Mouse (Mus musculus) heart, embryonic 12.5 days (tissue): ENCODE measurements around the gene Fbxo31. TPM values are rescaled to one million over a fixed set of nuclear protein-coding genes. Genes with fewer than 3 reads are reported as not detected.

ENCODE experiments used
- ATAC-seq: fragments of 200-750 bp; cut with Nextera tagmentation; 2 replicates; pipeline ENCODE4 v1.8.0; 2017; ENCODE audit warnings: moderate TSS enrichment, moderate library complexity; ENCODE audit not compliant: insufficient number of reproducible peaks, low FRiP score
- H3K27ac ChIP-seq: fragments of 300-500 bp; sonication (generic); 2 replicates; pipeline ENCODE4 v1.5.1; 2016; ENCODE audit warnings: mild to moderate bottlenecking, moderate library complexity; ENCODE audit not compliant: poor library complexity, severe bottlenecking
- H3K27me3 ChIP-seq: fragments of 300-500 bp; sonication (generic); replicated peaks from 2 replicates; pipeline ENCODE4 v1.6.1; 2016; ENCODE audit warnings: mild to moderate bottlenecking, moderate library complexity
- H3K36me3 ChIP-seq: fragments of 300-500 bp; sonication (generic); 2 replicates; pipeline ENCODE4 v1.6.1; 2016; ENCODE audit warnings: mild to moderate bottlenecking, moderate library complexity
- H3K4me1 ChIP-seq: fragments of 300-500 bp; sonication (generic); replicated peaks from 2 replicates; pipeline ENCODE4 v1.6.1; 2016; ENCODE audit warnings: mild to moderate bottlenecking
- H3K4me2 ChIP-seq: fragments of 300-500 bp; sonication (generic); 2 replicates; pipeline ENCODE4 v1.6.1; 2016; ENCODE audit warnings: mild to moderate bottlenecking, moderate library complexity
- H3K4me3 ChIP-seq: fragments of 300-500 bp; sonication (generic); 2 replicates; pipeline ENCODE4 v1.5.1; 2016; ENCODE audit warnings: mild to moderate bottlenecking
- H3K9ac ChIP-seq: fragments of 300-500 bp; sonication (generic); 2 replicates; pipeline ENCODE4 v1.6.1; 2016; ENCODE audit warnings: mild to moderate bottlenecking, moderate library complexity
- H3K9me3 ChIP-seq: fragments of 300-500 bp; sonication (generic); replicated peaks from 2 replicates; pipeline ENCODE4 v1.6.1; 2016; ENCODE audit warnings: mild to moderate bottlenecking, moderate library complexity
- WGBS: fragments of 180-500 bp; shearing (Covaris S2); methylation state at CpG from one replicate; pipeline ENCODE4 v1.1.7; 2016; 5-methylcytosine and 5-hydroxymethylcytosine counted together
- polyA plus RNA-seq: library from polyadenylated mRNA; unstranded; fragments of >200 nt; fragmentation: Nextera tagmentation; extraction: Ambion mirVana; gene quantifications from 2 replicates; pipeline ENCODE4 v1.2.1, GENCODE M21; 2016

Gene Fbxo31
- polyA plus RNA-seq, 1 experiment from 2014 or later, result 13.7 TPM

DNA sequence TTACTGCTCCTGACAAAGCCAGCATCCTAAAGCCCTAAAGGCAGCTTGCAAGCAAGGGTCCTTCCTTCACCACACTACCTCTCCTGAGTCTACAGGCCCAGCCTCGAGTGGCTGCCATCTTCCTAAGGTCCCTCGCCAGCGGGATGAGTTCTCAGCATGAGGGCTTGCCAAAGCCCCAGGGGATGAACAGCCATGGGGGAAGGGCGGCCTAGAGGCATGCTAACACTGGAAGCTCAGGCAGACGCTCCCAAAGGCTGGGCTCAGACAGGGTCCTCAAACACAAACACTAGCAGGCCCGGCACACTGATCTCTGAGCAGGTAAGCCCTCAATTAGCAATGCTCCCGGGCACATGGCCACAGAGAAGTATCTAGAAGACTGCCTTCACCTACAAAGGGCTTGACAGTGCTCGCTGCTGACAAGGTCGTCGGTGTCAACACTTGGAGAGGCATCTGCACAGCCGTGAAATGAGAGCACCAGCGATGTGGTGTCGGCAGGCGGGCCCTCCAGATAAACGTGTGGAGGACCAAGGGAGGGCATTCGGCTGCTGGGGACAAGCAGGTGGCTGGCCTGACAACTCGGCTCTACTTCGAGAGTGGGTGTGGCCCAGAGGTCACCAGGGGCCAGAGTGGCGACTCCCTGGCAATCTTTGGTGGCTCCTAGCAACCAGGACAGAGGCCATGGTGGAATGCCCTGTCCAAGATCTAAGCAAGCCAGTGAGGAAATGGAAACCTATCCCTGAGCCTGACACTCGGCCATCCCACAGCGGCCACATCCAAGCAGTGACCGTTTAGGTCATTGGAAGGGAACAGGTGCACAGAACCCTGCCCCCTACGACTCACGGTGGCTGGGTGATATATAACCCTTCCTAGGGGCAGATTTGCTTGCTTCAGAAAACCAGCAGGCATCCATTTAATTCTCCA is 27.3 kb downstream of the Fbxo31 start:
- Histone ChIP-seq H3K4me1 (peaks cover 15% of the 10 kb centered on the region), H3K9me3 (no peaks in the 10 kb centered on the region), H3K36me3 (peaks cover 64% of the 10 kb centered on the region), H3K4me3 (no peak overlapping the region), H3K27ac (no peak overlapping the region), H3K9ac (no peak overlapping the region), H3K27me3 (no peaks in the 10 kb centered on the region), H3K4me2 (no peak overlapping the region)
- no peak for ATAC-seq
- 52% methylated on average over 24 of the region's 24 CpGs for WGBS

DNA sequence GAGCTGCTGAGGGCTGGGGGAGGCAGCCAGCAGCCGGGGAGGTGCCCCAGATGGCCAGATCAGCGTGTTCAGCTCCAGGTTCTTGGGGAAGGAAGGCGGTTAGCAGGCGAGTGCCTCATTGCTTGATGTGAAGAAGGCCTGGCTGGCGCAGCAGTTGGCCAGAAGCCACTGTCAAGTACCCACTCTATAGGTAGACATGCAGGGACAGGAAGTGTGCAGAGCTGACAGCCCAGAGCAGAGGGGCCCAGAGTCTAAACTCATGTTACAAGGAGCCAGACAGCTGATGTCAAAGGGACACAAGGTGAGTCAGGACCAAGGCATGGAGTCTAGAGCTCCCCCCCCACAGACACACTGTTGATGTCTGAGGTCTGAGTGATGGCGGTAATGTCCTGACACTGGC is 28.6 kb downstream of the Fbxo31 start:
- H3K4me1 ChIP-seq, result peaks cover 15% of the 10 kb centered on the region
- H3K9ac ChIP-seq, result no peak overlapping the region
- no peaks in the 10 kb centered on the region for H3K9me3 ChIP-seq
- H3K4me2 ChIP-seq, result no peak overlapping the region
- H3K36me3 ChIP-seq, result peaks cover 54% of the 10 kb centered on the region
- no peak overlapping the region for H3K4me3 ChIP-seq
- WGBS, result 89% methylated on average over 6 of the region's 6 CpGs
- no peak overlapping the region for H3K27ac ChIP-seq
- peaks cover 11% of the 10 kb centered on the region for H3K27me3 ChIP-seq
- no peak for ATAC-seq

DNA sequence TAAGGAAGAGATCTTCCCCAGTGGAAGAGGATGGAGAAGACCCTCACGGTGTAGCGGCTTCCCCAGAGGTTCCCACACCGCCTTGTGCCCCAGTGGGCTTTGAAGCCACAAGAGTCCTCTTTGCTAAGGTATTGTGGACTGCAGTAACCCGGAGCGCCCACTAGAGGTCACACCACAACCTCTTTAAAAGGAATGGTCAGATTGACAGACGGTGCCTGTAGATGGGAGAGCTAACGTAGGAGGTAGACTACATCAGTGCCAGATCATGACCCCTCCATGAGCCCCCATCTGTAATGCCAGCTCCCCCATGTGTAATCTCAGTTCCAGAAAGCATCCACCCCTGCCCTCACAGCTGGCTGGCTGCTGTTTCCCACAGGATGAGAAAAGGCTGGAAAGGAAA is 31.5 kb downstream of the Fbxo31 start:
- no peak overlapping the region for H3K9ac ChIP-seq
- H3K4me3 ChIP-seq, result no peak overlapping the region
- 6% methylated on average over 7 of the region's 7 CpGs for WGBS
- H3K36me3 ChIP-seq, result peaks cover 27% of the 10 kb centered on the region
- no peak overlapping the region for H3K27ac ChIP-seq
- peaks cover 24% of the 10 kb centered on the region for H3K27me3 ChIP-seq
- no peaks in the 10 kb centered on the region; the same call in 1 of the 2 replicates for H3K9me3 ChIP-seq
- no peak overlapping the region for H3K4me2 ChIP-seq
- H3K4me1 ChIP-seq, result peaks cover 15% of the 10 kb centered on the region
- peak; percentile 25; the same call in 1 of the 2 replicates for ATAC-seq

DNA sequence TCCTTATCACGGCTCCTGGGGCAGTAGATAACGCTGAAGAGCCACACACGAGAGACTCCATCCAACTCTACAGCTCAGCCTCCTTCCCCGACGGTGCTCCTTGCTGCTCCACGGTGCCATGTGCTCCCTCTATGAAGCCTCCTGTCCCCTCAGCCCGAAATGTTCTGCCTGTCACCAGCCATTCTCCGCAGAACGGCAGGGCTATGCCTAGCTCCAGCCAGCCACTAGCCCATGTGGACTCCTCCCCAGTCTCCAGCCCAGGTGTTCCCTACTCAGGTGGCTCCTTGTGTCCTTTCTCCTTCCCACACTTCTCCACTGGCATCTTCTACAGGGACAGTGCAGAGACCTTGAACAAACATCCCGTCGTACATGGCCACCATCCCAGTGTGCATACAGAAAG is 33.7 kb downstream of the Fbxo31 start:
- 39% methylated on average over 11 of the region's 11 CpGs for WGBS
- Histone ChIP-seq H3K27me3 (peaks cover 43% of the 10 kb centered on the region), H3K4me1 (peaks cover 2% of the 10 kb centered on the region; the same call in 1 of the 2 replicates), H3K9ac (no peak overlapping the region), H3K36me3 (peaks cover 9% of the 10 kb centered on the region; the same call in 1 of the 2 replicates), H3K4me3 (no peak overlapping the region), H3K4me2 (no peak overlapping the region), H3K27ac (no peak overlapping the region), H3K9me3 (peaks cover 5% of the 10 kb centered on the region; the same call in 1 of the 2 replicates)
- ATAC-seq, result no peak

DNA sequence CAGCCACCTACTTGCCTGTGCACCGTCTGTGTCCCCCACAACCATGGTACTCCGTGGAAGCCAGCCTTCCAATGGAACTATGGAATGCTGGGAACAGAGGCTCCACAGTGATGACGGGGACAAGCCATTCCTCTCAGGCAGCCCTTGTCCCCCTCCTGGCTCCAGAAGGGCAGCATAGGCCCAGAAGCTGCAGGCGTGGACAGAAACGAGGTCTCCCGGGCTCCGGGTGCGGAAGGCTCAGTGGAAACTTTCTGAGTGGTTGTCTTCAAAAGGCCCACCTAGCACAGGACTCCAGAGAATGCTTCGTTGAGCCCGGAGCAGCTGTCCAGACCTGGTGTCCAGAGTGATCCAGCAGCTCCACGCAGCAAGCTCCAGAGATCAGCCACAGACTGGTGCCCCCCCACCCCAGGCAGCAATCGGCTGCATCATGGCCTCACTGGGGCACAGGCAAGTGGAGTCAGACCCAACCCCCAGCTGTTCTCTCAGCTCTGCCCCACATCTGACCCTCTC is 34.3 kb downstream of the Fbxo31 start, which contains the start of gene 1700018B08Rik:
TSS of gene 1700018B08Rik (minus strand) at position 45 of the 510 bp plus-strand sequence.
- WGBS, result 71% methylated on average over 12 of the region's 12 CpGs
- no peak for ATAC-seq
- H3K9ac ChIP-seq, result no peak within 1 kb of the TSS

DNA sequence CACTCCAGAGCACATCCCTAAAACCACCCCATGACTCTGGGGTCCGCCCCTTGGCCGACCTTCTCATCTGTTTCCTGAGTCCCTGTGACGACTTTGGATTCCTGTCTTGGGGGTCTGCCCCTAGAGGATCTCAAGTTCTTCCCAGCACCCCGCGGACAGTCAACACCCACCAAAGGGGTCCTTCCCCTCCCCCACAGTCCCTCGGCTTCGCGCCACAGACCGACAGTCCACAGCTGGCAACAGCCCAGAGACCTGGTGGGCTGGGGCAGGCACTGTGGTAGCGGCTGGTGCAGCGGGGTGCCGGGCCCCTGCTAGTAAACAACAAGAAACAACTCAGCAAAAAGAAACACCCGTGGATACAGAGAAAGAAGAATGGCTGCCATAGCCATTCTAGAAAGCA is 35.7 kb downstream of the Fbxo31 start:
- no peaks in the 10 kb centered on the region for H3K4me1 ChIP-seq
- no peaks in the 10 kb centered on the region for H3K36me3 ChIP-seq
- H3K27ac ChIP-seq, result no peak overlapping the region
- no peak overlapping the region for H3K9ac ChIP-seq
- 62% methylated on average over 13 of the region's 13 CpGs for WGBS
- H3K9me3 ChIP-seq, result peaks cover 5% of the 10 kb centered on the region; the same call in 1 of the 2 replicates
- H3K4me2 ChIP-seq, result no peak overlapping the region
- ATAC-seq, result no peak
- H3K27me3 ChIP-seq, result peaks cover 53% of the 10 kb centered on the region
- no peak overlapping the region for H3K4me3 ChIP-seq

More for the DNA sequence above, 34.3 kb downstream of the Fbxo31 start, which contains the start of gene 1700018B08Rik:
- no peak within 1 kb of the TSS for H3K4me2 ChIP-seq
- H3K36me3 ChIP-seq, result peaks cover 3% of the 10 kb centered on the region; the same call in 1 of the 2 replicates
- H3K4me3 ChIP-seq, result no peak within 1 kb of the TSS
- peaks cover 49% of the 10 kb centered on the region for H3K27me3 ChIP-seq
- no peak within 1 kb of the TSS for H3K27ac ChIP-seq
- no peaks in the 10 kb centered on the region for H3K4me1 ChIP-seq
- peaks cover 5% of the 10 kb centered on the region; the same call in 1 of the 2 replicates for H3K9me3 ChIP-seq

DNA sequence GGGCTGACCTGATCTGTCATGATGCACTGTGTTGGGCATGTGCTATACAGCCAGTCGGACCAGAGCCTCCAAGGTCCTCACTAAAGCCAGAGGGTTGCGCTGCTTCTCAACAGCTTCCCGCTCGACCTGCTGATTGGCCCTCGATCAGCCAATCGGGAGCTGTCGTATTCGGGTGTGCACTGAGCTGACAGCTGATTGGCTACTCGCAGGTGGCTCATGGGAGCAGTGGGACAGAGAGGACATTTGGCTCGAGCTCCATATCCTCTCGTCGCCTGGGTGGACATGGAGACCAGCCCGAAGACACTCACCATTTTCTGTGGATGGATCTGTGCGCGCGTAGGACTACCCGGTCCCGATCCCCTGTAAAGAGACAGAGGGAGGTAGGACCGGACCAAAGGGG is 36.7 kb downstream of the Fbxo31 start:
- Histone ChIP-seq H3K4me2 (no peak overlapping the region), H3K4me3 (no peak overlapping the region), H3K9ac (no peak overlapping the region), H3K27ac (no peak overlapping the region), H3K36me3 (no peaks in the 10 kb centered on the region), H3K4me1 (no peaks in the 10 kb centered on the region), H3K9me3 (peaks cover 5% of the 10 kb centered on the region; the same call in 1 of the 2 replicates), H3K27me3 (peaks cover 53% of the 10 kb centered on the region)
- WGBS, result 74% methylated on average over 19 of the region's 19 CpGs
- ATAC-seq, result no peak

DNA sequence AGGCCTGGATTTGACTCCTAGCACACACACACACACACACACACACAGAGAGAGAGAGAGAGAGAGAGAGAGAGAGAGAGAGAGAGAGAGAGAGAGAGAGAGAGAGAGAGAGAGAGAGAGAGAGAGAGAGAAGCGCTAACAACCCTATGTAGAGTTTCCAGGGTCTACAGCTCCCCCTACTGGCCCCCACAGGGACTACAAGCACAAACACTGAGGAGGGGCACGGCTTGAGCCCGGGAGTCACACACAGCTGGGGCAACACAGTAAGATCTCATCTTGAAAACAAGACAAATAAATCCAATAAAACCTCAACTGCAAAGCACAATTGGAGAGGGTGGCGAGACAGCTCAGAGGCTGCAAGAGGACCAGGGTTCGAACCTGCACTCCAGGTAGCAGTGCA is 46.2 kb downstream of the Fbxo31 start:
- H3K27me3 ChIP-seq, result peaks cover 22% of the 10 kb centered on the region
- no peak for ATAC-seq
- no peaks in the 10 kb centered on the region for H3K4me1 ChIP-seq
- no peak overlapping the region for H3K27ac ChIP-seq
- no peak overlapping the region for H3K4me3 ChIP-seq
- WGBS, result 47% methylated on average over 5 of the region's 5 CpGs
- H3K4me2 ChIP-seq, result no peak overlapping the region
- no peaks in the 10 kb centered on the region for H3K9me3 ChIP-seq
- H3K36me3 ChIP-seq, result no peaks in the 10 kb centered on the region
- H3K9ac ChIP-seq, result no peak overlapping the region

DNA sequence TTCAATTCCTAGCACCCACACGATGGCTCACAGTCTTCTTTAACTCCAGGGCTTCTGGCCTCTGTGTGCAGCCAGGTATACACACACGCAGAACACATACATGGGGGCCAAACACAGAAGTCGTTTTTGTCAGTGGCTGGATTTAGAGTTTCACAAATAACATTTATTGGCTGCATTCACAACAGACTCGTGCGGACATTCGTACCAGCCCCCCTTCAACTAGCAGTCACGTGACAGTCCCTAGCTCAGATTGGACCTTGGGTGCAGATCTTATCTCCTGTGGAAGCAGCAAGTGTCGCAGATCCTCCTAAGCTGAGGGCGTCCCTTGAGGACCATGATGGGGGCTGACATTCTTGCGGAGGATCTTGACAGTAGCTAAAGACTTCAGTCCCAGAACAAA is 48.0 kb downstream of the Fbxo31 start:
- WGBS, result 68% methylated on average over 10 of the region's 10 CpGs
- H3K4me1 ChIP-seq, result no peaks in the 10 kb centered on the region
- H3K27ac ChIP-seq, result no peak overlapping the region
- H3K9me3 ChIP-seq, result no peaks in the 10 kb centered on the region
- no peak overlapping the region for H3K4me2 ChIP-seq
- peaks cover 31% of the 10 kb centered on the region for H3K27me3 ChIP-seq
- no peak overlapping the region for H3K9ac ChIP-seq
- no peak overlapping the region for H3K4me3 ChIP-seq
- H3K36me3 ChIP-seq, result no peaks in the 10 kb centered on the region
- no peak for ATAC-seq

DNA sequence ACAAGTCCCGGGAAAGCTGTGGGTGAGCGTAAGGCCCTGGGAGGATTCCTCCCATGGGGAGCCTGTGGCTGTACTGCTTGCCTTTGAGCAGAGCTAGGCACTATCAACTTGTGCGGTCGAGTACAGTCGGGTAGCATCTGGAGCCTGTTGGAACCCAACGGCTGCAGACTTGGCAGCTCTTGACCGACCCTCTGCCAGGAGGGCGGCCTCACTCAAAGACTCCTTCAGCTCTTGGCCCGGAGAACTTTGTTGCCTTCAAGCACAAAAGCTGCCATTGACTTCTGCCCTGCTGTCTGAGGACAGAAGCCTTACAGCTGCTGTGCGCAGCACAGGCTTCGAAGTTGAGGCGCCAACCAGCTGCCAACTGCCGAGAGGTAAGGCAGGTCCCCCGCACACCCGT is 49.8 kb downstream of the Fbxo31 start:
- peaks cover 31% of the 10 kb centered on the region for H3K27me3 ChIP-seq
- no peak overlapping the region for H3K27ac ChIP-seq
- 81% methylated on average over 15 of the region's 15 CpGs for WGBS
- no peaks in the 10 kb centered on the region for H3K9me3 ChIP-seq
- H3K4me2 ChIP-seq, result no peak overlapping the region
- no peak overlapping the region for H3K4me3 ChIP-seq
- H3K4me1 ChIP-seq, result no peaks in the 10 kb centered on the region
- H3K36me3 ChIP-seq, result no peaks in the 10 kb centered on the region
- H3K9ac ChIP-seq, result no peak overlapping the region
- no peak for ATAC-seq

DNA sequence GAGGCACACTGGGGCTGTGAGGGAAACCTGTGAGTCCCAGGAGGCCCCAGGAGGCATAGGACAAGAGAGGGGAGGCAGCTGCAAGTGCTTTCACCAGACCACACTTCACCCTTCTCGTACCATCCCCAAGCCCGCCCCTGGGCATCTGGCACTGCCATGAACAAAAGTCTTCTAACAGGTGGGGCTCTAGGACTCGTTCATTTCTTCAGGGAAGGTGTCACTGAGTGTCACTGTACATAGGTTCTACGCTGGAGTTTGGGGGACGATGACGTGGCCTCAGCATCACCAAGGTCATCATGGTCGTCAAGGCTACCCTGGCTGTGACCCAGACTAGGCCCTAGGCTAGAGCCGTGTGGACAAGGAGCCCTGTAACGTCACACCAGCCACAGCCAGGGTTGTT is 50.9 kb downstream of the Fbxo31 start:
- ATAC-seq, result no peak
- Histone ChIP-seq H3K27ac (no peak overlapping the region), H3K4me2 (no peak overlapping the region)

More for the DNA sequence above, 50.9 kb downstream of the Fbxo31 start:
- Histone ChIP-seq H3K27me3 (peaks cover 31% of the 10 kb centered on the region), H3K36me3 (no peaks in the 10 kb centered on the region), H3K9me3 (no peaks in the 10 kb centered on the region), H3K9ac (no peak overlapping the region), H3K4me1 (no peaks in the 10 kb centered on the region), H3K4me3 (no peak overlapping the region)
- WGBS, result 80% methylated on average over 9 of the region's 9 CpGs
